Comparison of ENCODE assay signal across 14 mouse cellular contexts in the genomic region with DNA sequence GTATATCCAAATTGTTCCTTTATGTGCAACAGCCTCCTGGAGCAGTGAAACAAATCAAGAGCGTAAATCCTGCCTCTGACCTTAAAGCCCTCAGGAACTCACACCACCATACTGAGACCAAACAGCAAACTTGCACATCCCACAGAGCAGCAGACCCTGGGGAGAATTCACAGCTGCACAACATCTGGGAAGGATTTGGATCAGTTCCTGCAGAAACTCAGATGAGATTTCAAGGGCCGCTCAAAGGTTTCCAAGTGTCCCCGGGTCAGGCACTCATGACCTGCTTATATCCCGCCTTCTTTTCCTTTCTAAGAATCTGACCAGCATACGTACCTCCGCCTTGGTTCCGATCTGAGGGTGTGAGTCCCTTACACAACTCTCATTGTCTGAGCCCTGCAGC. TPM values are rescaled to one million over a fixed set of nuclear protein-coding genes. Genes with fewer than 3 reads are reported as not detected.
DNase-seq lines count a peak whose midpoint lies in the region; ATAC-seq and TF ChIP-seq lines count a peak whose summit lies in the region.
"Had no signal": no experiment of that assay in that cellular context is flagged by ENCODE, and none has a peak within 500 bp of the region (broad histone marks: within the 10 kb centered on the region; RNA-seq: fewer than 3 reads in every experiment).

No protein-coding gene starts in this region.

- whole genome bisulfite sequencing in embryonic facial prominence, embryonic 15.5 days: 32% methylated on average over 7 of the region's 7 CpGs
- WGBS in limb, embryonic 14.5 days: 29% methylated on average over 7 of the region's 7 CpGs

- no peak for ATAC-seq in embryonic facial prominence, embryonic 15.5 days (ENCODE audit: insufficient number of reproducible peaks, low FRiP score, low TSS enrichment, low read depth)
- peak; percentile 25; the same call in 1 of the 2 replicates for ATAC-seq in limb, embryonic 14.5 days (ENCODE audit: low FRiP score, low read depth)

- H3K4me1 ChIP-seq in embryonic facial prominence, embryonic 15.5 days: peaks cover 37% of the 10 kb centered on the region
- H3K4me1 ChIP-seq in limb, embryonic 14.5 days (ENCODE audit: control insufficient read depth, insufficient read depth, low read length): peaks cover 31% of the 10 kb centered on the region

- H3K27me3 ChIP-seq in embryonic facial prominence, embryonic 15.5 days: no peaks in the 10 kb centered on the region
- H3K27me3 ChIP-seq in limb, embryonic 14.5 days (ENCODE audit: control insufficient read depth, insufficient read depth, low read length): no peaks in the 10 kb centered on the region
- H3K27me3 ChIP-seq: liver, embryonic 13.5 days had no signal

- no peak overlapping the region for H3K4me2 ChIP-seq in embryonic facial prominence, embryonic 15.5 days (replicated peaks)
- no peak overlapping the region for H3K4me2 ChIP-seq in limb, embryonic 14.5 days (replicated peaks; ENCODE audit: low read depth, low read length, severe bottlenecking)
- H3K4me2 ChIP-seq: liver, embryonic 13.5 days had no signal

- no peak overlapping the region for H3K9ac ChIP-seq in embryonic facial prominence, embryonic 15.5 days
- no peak overlapping the region for H3K9ac ChIP-seq in limb, embryonic 14.5 days (ENCODE audit: low read depth, low read length, severe bottlenecking)
- H3K9ac ChIP-seq: liver, embryonic 13.5 days had no signal

- DNase-seq in kidney, adult 9 months: peak; percentile 9
- no peak for DNase-seq in kidney, postnatal 14 days
- peak; percentile 65 for DNase-seq in embryo, embryonic 9.5 days (ENCODE audit: extremely low spot score)
- no peak for DNase-seq in limb, embryonic 14.5 days (ENCODE audit: low spot score)
- DNase-seq in thymus, postnatal 14 days: no peak
- DNase-seq in right cerebral cortex, adult 18-20 months: no peak
- DNase-seq: cerebellum, adult 8-10 months; heart, adult 18-20 months; heart, postnatal 4 days; liver, embryonic 13.5 days; lung, postnatal 4 days; thymus, postnatal 36 days had no signal

- TF ChIP-seq POLR2A in limb, embryonic 14.5 days (IDR thresholded peaks at IDR 0.05; ENCODE audit: borderline replicate concordance, extremely low read depth, insufficient read depth, insufficient read length): no peak

- H3K36me3 ChIP-seq in embryonic facial prominence, embryonic 15.5 days: no peaks in the 10 kb centered on the region
- no peaks in the 10 kb centered on the region for H3K36me3 ChIP-seq in limb, embryonic 14.5 days (ENCODE audit: control insufficient read depth, insufficient read depth, low read length)

- no peaks in the 10 kb centered on the region; the same call in 1 of the 2 replicates for H3K9me3 ChIP-seq in embryonic facial prominence, embryonic 15.5 days (replicated peaks)
- H3K9me3 ChIP-seq in limb, embryonic 14.5 days (ENCODE audit: control insufficient read depth, low read length): no peaks in the 10 kb centered on the region; the same call in 1 of the 2 replicates
- H3K9me3 ChIP-seq: liver, embryonic 13.5 days had no signal

- 0 out of 2 replicates have a peak overlapping the region, but pooled peaks have one; percentile 7 for H3K27ac ChIP-seq in embryonic facial prominence, embryonic 15.5 days (replicated peaks)
- no peak overlapping the region for H3K27ac ChIP-seq in limb, embryonic 14.5 days (replicated peaks; ENCODE audit: low read depth, low read length)
- H3K27ac ChIP-seq: left cerebral cortex, adult 2 months; liver, embryonic 13.5 days had no signal

- H3K4me3 ChIP-seq in embryonic facial prominence, embryonic 15.5 days (replicated peaks): no peak overlapping the region
- no peak overlapping the region for H3K4me3 ChIP-seq in limb, embryonic 14.5 days (replicated peaks; ENCODE audit: low read length)
- H3K4me3 ChIP-seq: left cerebral cortex, adult 2 months; liver, embryonic 13.5 days had no signal

RNA-seq across cellular contexts. Expression of gene St6galnac3, which starts 9.3 kb away (rescaled TPM):
- 48.1 and 48.6 TPM in 2 replicates for polyA plus RNA-seq in embryonic facial prominence, embryonic 15.5 days (2015; fragmentation: Nextera tagmentation; extraction: Ambion mirVana)
- 20.7 and 21.3 TPM in 2 replicates for polyA plus RNA-seq in limb, embryonic 14.5 days (2012; rRNA removed)
- 36.0 and 49.5 TPM in 2 replicates for polyA plus RNA-seq in limb, embryonic 14.5 days (2014; fragmentation: Nextera tagmentation; extraction: Ambion mirVana)

Comparison
In these comparisons a context has a peak if more than half of its experiments do, and no peak if none do; other contexts are left out.
1. DNase-seq: peak in kidney, adult 9 months (single experiment) and embryo, embryonic 9.5 days (single experiment); none in kidney, postnatal 14 days (single experiment), limb, embryonic 14.5 days (single experiment), thymus, postnatal 14 days (single experiment) and right cerebral cortex, adult 18-20 months (single experiment).